Mouse (Mus musculus) midbrain, embryonic 13.5 days (tissue): Measurements from ENCODE around the gene Prkcg. TPM values are rescaled to one million over a fixed set of nuclear protein-coding genes. Genes with fewer than 3 reads are reported as not detected.

Source experiments
- ATAC-seq: fragments of 200-750 bp; cut with Nextera tagmentation; 2 replicates; pipeline ENCODE4 v1.8.0; 2017; ENCODE audit warnings: mild to moderate bottlenecking, moderate TSS enrichment, moderate library complexity
- H3K27ac ChIP-seq: fragments of 300-500 bp; sonication (generic); 2 replicates; pipeline ENCODE4 v1.5.1; 2015; ENCODE audit warnings: inconsistent platforms, mild to moderate bottlenecking, moderate library complexity
- H3K27me3 ChIP-seq: fragments of 300-500 bp; sonication (generic); 2 replicates; pipeline ENCODE4 v1.6.1; 2015; ENCODE audit warnings: mild to moderate bottlenecking, inconsistent platforms
- H3K36me3 ChIP-seq: fragments of 300-500 bp; sonication (generic); 2 replicates; pipeline ENCODE4 v1.6.1; 2015; ENCODE audit warnings: mild to moderate bottlenecking, inconsistent platforms
- H3K4me1 ChIP-seq: fragments of 300-500 bp; sonication (generic); replicated peaks from 2 replicates; pipeline ENCODE4 v1.6.1; 2015; ENCODE audit warnings: inconsistent platforms
- H3K4me2 ChIP-seq: fragments of 300-500 bp; sonication (generic); replicated peaks from 2 replicates; pipeline ENCODE4 v1.6.1; 2015; ENCODE audit warnings: moderate library complexity, mild to moderate bottlenecking, inconsistent platforms
- H3K4me3 ChIP-seq: fragments of 300-500 bp; sonication (generic); replicated peaks from 2 replicates; pipeline ENCODE4 v1.5.1; 2015; ENCODE audit warnings: mild to moderate bottlenecking, inconsistent platforms
- H3K9ac ChIP-seq: fragments of 300-500 bp; sonication (generic); replicated peaks from 2 replicates; pipeline ENCODE4 v1.6.1; 2015; ENCODE audit warnings: mild to moderate bottlenecking, inconsistent platforms
- H3K9me3 ChIP-seq: fragments of 300-500 bp; sonication (generic); 2 replicates; pipeline ENCODE4 v1.6.1; 2016; ENCODE audit warnings: mild to moderate bottlenecking, inconsistent platforms
- WGBS: fragments of 180-500 bp; shearing (Covaris S2); methylation state at CpG from one replicate; pipeline ENCODE4 v1.1.7; 2015; 5-methylcytosine and 5-hydroxymethylcytosine counted together
- polyA plus RNA-seq: library from polyadenylated mRNA; unstranded; fragments of >200 nt; fragmentation: Nextera tagmentation; extraction: Ambion mirVana; gene quantifications from 2 replicates; pipeline ENCODE4 v1.2.1, GENCODE M21; 2015

Gene Prkcg
- polyA plus RNA-seq, 1 experiment from 2014 or later = 0.66 TPM

DNA sequence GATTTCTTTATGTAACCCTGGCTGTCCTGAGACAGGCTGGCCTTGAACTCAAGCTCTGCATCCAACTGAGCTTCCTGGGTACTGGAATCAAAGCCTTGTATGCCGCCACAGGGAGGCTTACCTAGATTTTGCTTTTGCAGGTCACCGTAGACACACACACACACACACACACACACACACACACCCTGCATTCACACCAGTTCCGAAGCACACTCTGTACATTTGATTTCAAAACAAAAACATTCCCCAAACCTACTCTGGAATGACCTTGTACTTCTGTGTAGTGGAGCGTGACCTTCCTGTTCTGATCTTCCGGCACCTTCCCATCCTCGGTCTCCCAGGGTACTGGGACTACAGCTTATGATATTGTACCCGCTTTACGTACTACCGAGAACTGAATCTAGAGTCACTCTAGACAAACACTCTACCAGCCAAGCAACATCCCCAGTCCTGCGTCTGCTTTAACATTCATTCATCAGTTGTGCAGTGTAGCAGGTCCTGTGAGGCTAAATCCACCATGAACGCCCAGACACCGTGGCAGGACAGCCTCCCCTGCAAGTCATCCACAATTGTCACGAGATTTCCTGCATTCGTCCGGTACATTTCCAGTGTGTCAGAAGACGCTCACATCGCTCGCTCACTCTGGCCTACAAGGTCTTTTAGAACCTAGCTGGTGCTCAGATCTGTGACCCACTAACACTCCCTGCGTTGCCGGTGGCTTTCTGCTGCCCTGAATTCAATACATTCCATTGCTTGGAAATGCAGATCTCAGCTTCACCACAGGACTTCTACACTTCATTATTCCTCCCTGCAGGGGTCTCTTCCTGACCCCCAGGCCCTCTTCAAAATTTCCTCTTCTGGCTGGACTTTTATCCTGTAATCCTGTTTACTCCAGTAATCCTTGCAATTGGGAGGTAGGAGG lies 58.6 kb downstream of the Prkcg start:
- no peak overlapping the region for H3K4me2 ChIP-seq
- H3K9me3 ChIP-seq = no peaks in the 10 kb centered on the region
- peaks cover 88% of the 10 kb centered on the region for H3K36me3 ChIP-seq
- no peak overlapping the region for H3K9ac ChIP-seq
- 0 out of 2 replicates have a peak, but pooled peaks cover 3% of the 10 kb centered on the region for H3K27me3 ChIP-seq
- H3K27ac ChIP-seq = no peak overlapping the region
- peaks cover 7% of the 10 kb centered on the region for H3K4me1 ChIP-seq
- WGBS = 24% methylated on average over 20 of the region's 20 CpGs
- peak; percentile 17; the same call in 1 of the 2 replicates for ATAC-seq
- no peak overlapping the region for H3K4me3 ChIP-seq

GRCm38 (mm10) chr7:3348326-3348725 lies 59.3 kb downstream of the Prkcg start:
- WGBS = 55% methylated on average over 5 of the region's 5 CpGs
- H3K4me1 ChIP-seq = peaks cover 7% of the 10 kb centered on the region
- H3K27ac ChIP-seq = no peak overlapping the region
- H3K9ac ChIP-seq = no peak overlapping the region
- no peak for ATAC-seq
- no peak overlapping the region for H3K4me3 ChIP-seq
- no peak overlapping the region for H3K4me2 ChIP-seq
- H3K36me3 ChIP-seq = peaks cover 83% of the 10 kb centered on the region
- 0 out of 2 replicates have a peak, but pooled peaks cover 3% of the 10 kb centered on the region for H3K27me3 ChIP-seq
- no peaks in the 10 kb centered on the region for H3K9me3 ChIP-seq

DNA sequence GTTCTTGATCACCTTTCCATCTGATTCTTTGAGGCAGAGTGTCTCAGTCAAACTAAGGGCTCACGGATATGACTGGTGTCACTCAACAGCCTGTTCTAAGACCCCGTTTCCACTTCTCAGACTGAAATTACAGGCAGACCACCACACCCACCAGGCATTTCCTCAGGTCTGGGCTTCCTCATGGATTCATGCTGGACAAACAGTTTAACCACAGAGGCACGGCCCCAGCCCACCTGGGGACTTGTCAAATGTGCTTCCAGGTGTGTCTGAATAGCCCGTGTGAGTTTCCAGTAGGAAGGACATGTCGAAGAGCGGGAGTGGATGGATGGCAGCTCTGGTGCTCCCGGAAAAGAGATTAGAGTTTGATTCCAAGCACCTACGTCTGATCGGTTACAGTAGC lies 60.8 kb downstream of the Prkcg start:
- Histone ChIP-seq H3K4me3 (no peak overlapping the region), H3K27ac (no peak overlapping the region), H3K4me2 (no peak overlapping the region), H3K27me3 (no peaks in the 10 kb centered on the region), H3K9me3 (no peaks in the 10 kb centered on the region), H3K36me3 (peaks cover 72% of the 10 kb centered on the region), H3K4me1 (peaks cover 7% of the 10 kb centered on the region), H3K9ac (no peak overlapping the region)
- 92% methylated on average over 9 of the region's 9 CpGs for WGBS
- no peak for ATAC-seq

DNA sequence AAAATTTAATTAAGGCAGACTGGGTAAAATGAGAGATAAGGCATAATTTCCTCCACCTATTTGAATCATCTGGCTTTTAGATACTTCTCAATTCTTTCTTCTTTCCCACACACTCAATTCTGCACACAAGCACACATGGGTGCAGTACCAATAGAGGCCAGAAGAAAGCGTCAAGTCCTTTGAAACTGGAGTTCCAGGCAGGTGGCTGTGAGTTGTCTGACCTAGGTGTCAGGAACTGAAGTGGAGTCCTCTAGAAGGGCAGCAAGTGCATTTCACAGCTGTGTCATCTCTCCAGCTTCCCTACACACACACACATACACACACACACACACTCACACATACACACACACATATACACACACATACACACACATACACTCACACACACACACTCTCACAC lies 62.6 kb downstream of the Prkcg start:
- Histone ChIP-seq H3K27ac (no peak overlapping the region), H3K27me3 (no peaks in the 10 kb centered on the region), H3K36me3 (peaks cover 70% of the 10 kb centered on the region), H3K4me1 (peaks cover 7% of the 10 kb centered on the region), H3K9ac (no peak overlapping the region), H3K9me3 (no peaks in the 10 kb centered on the region), H3K4me3 (no peak overlapping the region), H3K4me2 (no peak overlapping the region)
- no peak for ATAC-seq
- WGBS = 84% methylated on average over 1 of the region's 1 CpGs

- H3K27me3 ChIP-seq = no peaks in the 10 kb centered on the region
- 89% methylated on average over 6 of the region's 6 CpGs for WGBS
- no peak overlapping the region for H3K4me2 ChIP-seq
- H3K27ac ChIP-seq = no peak overlapping the region
- no peaks in the 10 kb centered on the region for H3K9me3 ChIP-seq
- H3K4me1 ChIP-seq = no peaks in the 10 kb centered on the region
- peaks cover 63% of the 10 kb centered on the region for H3K36me3 ChIP-seq
- H3K4me3 ChIP-seq = no peak overlapping the region
- ATAC-seq = no peak
- H3K9ac ChIP-seq = no peak overlapping the region
These were observed 65.9 kb downstream of the Prkcg start for GRCm38 (mm10) chr7:3354850-3355249.

DNA sequence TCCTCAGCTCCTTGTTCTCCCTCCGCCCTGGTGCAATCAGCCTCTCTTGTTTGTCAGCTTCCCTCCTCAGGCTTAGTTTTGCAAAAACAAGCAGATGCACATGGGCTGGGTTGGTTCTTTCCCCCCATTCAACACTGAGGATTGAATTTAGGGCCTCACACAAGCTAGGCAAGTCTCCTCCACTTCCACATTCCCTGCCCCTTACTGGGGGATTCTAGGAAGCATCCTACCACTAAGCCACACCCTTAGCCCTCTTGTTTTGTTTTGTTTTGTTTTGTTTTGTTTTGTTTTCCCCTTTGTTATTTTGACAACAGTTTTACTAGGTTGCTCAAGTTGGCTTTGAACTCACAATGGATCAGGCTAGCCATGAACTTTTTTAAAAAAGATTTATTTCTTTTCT lies 71.7 kb downstream of the Prkcg start:
- H3K4me1 ChIP-seq = no peaks in the 10 kb centered on the region

GRCm38 (mm10) chr7:3365547-3366279 lies 76.7 kb downstream of the Prkcg start:
- no peaks in the 10 kb centered on the region for H3K9me3 ChIP-seq
- peaks cover 19% of the 10 kb centered on the region; the same call in 1 of the 2 replicates for H3K27me3 ChIP-seq
- peaks cover 12% of the 10 kb centered on the region for H3K4me1 ChIP-seq
- peaks cover 37% of the 10 kb centered on the region for H3K36me3 ChIP-seq
- no peak for ATAC-seq
- H3K4me2 ChIP-seq = no peak overlapping the region
- H3K9ac ChIP-seq = no peak overlapping the region
- no peak overlapping the region for H3K27ac ChIP-seq
- WGBS = 47% methylated on average over 11 of the region's 11 CpGs
- H3K4me3 ChIP-seq = no peak overlapping the region

More for the DNA sequence above, 71.7 kb downstream of the Prkcg start:
- no peak overlapping the region for H3K27ac ChIP-seq
- peaks cover 67% of the 10 kb centered on the region for H3K36me3 ChIP-seq
- 100% methylated on average over 1 of the region's 1 CpGs for WGBS
- peaks cover 8% of the 10 kb centered on the region; the same call in 1 of the 2 replicates for H3K27me3 ChIP-seq
- no peaks in the 10 kb centered on the region for H3K9me3 ChIP-seq
- no peak overlapping the region for H3K4me2 ChIP-seq
- ATAC-seq = no peak
- no peak overlapping the region for H3K9ac ChIP-seq
- H3K4me3 ChIP-seq = no peak overlapping the region

- H3K27ac ChIP-seq = no peak overlapping the region
- no peaks in the 10 kb centered on the region for H3K9me3 ChIP-seq
- H3K4me2 ChIP-seq = no peak overlapping the region; the same call in 1 of the 2 replicates
- H3K27me3 ChIP-seq = peaks cover 19% of the 10 kb centered on the region; the same call in 1 of the 2 replicates
- WGBS = 20% methylated on average over 42 of the region's 42 CpGs
- H3K4me1 ChIP-seq = peaks cover 12% of the 10 kb centered on the region
- H3K4me3 ChIP-seq = no peak overlapping the region
- no peak overlapping the region for H3K9ac ChIP-seq
- peaks cover 29% of the 10 kb centered on the region for H3K36me3 ChIP-seq
- peak; percentile 41 for ATAC-seq
These were observed 77.9 kb downstream of the Prkcg start for GRCm38 (mm10) chr7:3366705-3367516.

DNA sequence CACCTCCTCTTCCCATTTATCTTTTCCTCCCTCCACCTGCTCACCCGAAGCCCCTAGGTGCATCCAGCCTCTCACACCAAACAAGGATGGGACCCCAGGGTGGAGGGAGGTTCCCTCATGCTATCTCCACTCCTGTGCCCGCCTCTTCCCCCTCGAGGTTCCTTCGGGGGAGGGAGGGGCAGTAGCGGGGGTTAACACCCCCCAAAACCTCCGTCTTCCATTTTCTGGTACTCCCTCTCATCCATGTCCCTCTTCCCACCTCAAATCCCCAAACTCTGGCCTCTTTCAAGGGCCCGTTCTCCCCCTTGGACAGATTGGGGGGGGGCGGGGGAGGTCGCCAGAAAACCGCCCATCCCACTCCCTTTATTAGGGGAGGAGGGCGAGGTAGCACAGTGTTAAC lies 78.6 kb downstream of the Prkcg start:
- H3K4me1 ChIP-seq = peaks cover 12% of the 10 kb centered on the region
- no peak overlapping the region for H3K4me3 ChIP-seq
- H3K4me2 ChIP-seq = peak overlapping the region; percentile 11; the same call in 1 of the 2 replicates
- peaks cover 25% of the 10 kb centered on the region for H3K36me3 ChIP-seq
- peak overlapping the region; percentile 24; the same call in 1 of the 2 replicates for H3K9ac ChIP-seq
- 10% methylated on average over 11 of the region's 11 CpGs for WGBS
- H3K27me3 ChIP-seq = peaks cover 19% of the 10 kb centered on the region; the same call in 1 of the 2 replicates
- H3K9me3 ChIP-seq = no peaks in the 10 kb centered on the region
- no peak for ATAC-seq
- H3K27ac ChIP-seq = no peak overlapping the region

- H3K9me3 ChIP-seq = no peaks in the 10 kb centered on the region
- no peak overlapping the region for H3K4me3 ChIP-seq
- H3K27ac ChIP-seq = no peak overlapping the region
- H3K4me1 ChIP-seq = peaks cover 12% of the 10 kb centered on the region
- ATAC-seq = 0 out of 2 replicates have a peak, but pooled peaks have one; percentile 28
- H3K27me3 ChIP-seq = peaks cover 19% of the 10 kb centered on the region; the same call in 1 of the 2 replicates
- peaks cover 25% of the 10 kb centered on the region for H3K36me3 ChIP-seq
- H3K9ac ChIP-seq = no peak overlapping the region
- 29% methylated on average over 12 of the region's 12 CpGs for WGBS
- H3K4me2 ChIP-seq = no peak overlapping the region
These were observed 79.3 kb downstream of the Prkcg start for GRCm38 (mm10) chr7:3368311-3368710.

DNA sequence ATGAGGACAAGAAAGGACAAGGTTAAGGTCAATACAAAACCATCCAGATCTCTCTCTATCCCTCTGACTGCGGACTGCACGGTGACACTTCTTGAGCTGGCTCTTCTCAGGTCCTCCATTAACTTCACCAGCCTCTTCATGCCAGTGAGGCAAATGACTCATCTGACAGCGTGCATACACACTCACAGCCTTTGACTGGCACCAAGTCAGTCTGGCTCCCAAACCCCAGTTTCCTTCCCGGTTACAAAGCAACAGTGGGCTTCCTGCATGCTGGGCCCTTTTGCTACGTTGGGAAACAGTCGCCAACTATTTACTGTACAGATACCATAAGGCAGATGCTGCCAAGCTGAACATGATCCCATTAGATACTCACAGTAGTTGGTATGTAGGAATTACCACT lies 80.2 kb downstream of the Prkcg start:
- Histone ChIP-seq H3K4me2 (no peak overlapping the region), H3K9ac (no peak overlapping the region), H3K4me1 (peaks cover 12% of the 10 kb centered on the region), H3K27ac (no peak overlapping the region), H3K9me3 (no peaks in the 10 kb centered on the region), H3K27me3 (peaks cover 19% of the 10 kb centered on the region; the same call in 1 of the 2 replicates), H3K4me3 (no peak overlapping the region), H3K36me3 (peaks cover 23% of the 10 kb centered on the region)
- no peak for ATAC-seq
- 77% methylated on average over 6 of the region's 6 CpGs for WGBS
